Mouse (Mus musculus): ENCODE results near the gene Tmem234. TPM values are rescaled to one million over a fixed set of nuclear protein-coding genes. Genes with fewer than 3 reads are reported as not detected.

The Tmem234 gene
- total RNA-seq, 2 experiments from 2014 or later: 78.8 to 80.7 TPM

DNA sequence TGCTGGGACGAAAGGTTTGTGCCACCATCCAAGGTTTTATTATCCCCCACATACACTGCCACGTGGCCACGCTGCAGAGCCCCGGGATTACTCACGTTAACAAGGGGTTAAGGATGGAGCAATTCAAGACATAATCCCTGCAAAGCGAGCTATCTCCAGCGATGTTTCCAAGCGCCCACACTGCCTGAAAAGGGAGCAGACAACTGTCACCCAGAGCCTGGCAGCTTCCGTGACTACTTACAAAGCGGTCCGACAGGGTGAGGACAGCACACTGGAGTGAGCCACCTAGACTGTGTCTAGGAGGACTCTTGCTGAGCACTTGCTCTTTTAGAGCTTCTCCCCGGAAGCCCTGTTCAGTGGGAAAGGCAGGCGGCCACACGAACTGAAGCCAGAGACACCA is 54.3 kb downstream of the Tmem234 start:
- no peak for DNase-seq (ENCODE audit: extremely low spot score in 1 of 2, low spot score in 1 of 2)

DNA sequence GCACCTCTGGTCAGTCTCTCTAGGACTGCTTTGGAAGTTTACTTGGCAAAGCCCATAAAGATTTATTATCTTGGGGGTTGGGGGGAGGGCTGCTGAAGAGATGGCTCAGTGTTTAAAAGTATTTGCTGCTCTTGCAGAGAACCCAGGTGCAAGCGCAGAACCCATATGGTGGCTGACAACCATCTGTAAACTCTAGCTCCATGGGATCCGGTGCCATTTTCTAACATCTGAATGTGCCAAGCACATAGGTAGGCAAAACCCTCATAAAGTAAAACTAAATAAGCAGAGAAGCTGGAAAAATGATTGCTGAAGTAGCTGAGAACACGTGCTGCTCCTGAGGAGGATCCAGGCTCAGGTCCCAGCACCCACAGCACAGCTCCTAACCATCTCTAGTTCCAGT is 61.1 kb downstream of the Tmem234 start:
- DNase-seq (ENCODE audit: extremely low spot score in 1 of 2, low spot score in 1 of 2): no peak

DNA sequence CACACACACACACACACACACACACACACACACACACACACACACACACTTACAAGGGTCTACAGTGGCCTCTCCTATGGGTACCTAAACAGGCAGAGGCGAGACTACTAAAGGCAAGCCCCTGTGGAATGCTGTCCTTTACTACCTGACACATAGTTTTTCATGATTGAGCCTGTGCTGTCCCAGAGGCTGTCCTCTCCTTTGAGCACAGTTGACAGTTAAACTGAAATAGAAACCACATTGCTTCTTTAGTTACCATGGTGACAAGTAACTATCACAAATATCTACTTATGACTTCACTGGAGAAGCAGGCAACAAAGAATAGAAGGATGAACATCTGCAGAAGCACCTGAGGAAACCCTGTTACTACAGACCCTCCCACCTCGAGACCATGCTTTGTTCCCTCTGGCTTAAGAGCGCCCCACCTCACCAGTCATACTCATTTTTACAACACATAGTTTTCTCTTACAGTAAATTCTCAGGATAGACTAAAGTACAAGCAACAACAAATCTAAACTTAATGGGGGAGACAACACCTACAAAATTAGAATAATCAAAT is 61.9 kb downstream of the Tmem234 start:
- no peak for DNase-seq (ENCODE audit: extremely low spot score in 1 of 2, low spot score in 1 of 2)

DNA sequence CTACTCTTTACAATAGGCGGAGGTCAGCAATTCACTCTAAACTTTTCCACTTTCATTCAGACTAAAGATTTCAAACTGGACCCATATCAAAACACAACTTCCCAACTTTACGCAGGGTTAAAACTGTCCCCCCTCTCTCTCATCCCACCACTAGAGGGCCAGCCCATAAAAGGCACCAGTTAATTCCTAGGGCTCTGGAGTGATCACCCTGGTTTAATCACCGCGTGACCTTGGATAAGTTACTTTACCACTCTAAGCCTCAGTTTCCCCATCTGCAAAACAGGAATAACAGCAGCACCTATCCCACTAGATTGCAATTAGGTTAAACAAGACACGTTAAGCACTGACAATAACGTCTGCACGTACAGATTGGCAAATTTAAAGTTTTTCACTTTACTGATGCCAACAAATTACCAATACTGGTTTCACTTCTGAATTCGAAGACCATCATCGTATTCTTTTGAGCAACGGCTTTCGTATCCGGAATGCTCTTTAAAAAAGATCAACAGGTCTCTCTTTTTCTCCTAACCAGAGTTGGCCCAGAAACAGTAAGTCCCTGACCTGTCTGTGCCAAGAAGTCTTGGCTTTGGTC is 71.1 kb downstream of the Tmem234 start:
- peak in 1 of 2 experiments; percentile 44 for DNase-seq (ENCODE audit: extremely low spot score in 1 of 2, low spot score in 1 of 2)

DNA sequence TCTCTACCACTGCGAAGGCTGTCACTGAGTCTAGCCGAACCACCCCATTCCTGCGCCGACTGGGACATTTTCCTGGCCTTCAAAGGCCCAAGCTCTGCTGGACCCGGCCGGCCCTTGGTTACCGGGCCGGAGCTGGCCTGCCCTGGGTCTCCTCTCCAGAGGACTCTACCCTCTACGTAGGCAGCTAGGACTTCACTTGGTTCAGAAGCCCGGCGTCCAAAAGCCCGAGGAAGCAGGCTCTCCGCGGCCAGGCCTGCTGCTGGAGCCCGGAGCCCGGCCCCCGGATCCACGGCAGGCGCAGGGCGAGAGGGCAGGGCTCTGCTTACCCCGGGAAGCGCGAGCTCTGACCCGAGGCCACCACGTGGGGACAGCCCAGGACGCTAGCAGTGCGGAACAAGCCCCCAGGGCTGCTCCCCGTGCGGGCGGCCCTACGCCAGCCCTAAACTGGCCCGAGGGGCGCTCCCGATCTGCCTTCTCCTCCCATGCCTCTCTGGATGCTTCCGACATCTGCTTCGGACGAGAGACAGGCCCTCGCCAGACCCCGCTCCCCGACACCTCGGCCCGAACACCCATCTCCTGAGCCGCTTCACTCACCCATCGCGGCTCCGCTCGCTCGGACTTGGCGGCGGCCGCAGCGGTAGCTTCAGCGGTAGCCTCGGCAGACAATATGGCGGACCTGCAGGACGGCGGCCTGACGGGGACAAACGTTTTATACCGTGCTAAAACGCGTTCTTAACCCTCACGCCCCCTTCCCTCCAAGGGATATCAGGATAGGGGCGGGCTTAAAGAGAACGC is 71.8 kb downstream of the Tmem234 start, which contains the start of gene Kpna6:
Kpna6 (minus strand) TSS at position 685 of the 795 bp plus-strand sequence.
- DNase-seq (ENCODE audit: extremely low spot score in 1 of 2, low spot score in 1 of 2): peak; percentile 88 to 90

DNA sequence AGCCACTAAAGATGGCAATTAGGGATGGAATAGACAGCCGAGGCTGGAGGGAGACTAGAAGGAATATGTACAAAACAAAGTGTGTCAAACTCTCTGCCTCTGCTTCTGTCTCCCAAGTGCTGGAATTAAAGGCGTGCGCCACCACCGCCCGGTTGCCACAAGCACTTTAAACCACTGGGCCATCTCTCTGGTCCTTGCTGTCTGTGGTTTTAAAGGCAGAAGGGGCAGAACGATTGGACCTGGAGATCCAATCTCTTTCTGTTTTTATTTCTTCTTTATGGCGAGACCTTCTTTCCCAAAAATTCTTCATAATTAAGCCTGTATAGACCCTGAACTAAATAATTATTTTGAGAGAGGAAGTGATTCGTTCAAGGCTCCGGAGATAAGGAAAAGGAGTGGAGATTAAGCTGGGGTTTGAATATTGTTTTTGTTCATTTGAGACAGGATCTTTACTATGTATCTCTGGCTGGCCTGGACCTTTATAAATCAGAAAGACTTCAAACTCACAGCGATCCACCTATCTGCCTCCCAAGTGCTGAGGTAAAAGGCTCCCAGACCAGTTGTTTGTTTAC is 72.5 kb downstream of the Tmem234 start:
- DNase-seq (ENCODE audit: extremely low spot score in 1 of 2, low spot score in 1 of 2): no peak

Small RNAs within 50 kb of the gene (microRNA-seq; reads per million reads assigned to microRNA genes)
- gene Mir8119: 0 reads per million in 2 experiments

Other genes starting within 250 kb of the Tmem234 start
- gene Zbtb8a, start 222.6 kb upstream of the Tmem234 start, total RNA-seq (2021): 1 to 10 TPM; 4.1 to 5.6 TPM
- 1 to 10 TPM; 4.2 to 4.6 TPM for gene Zbtb8b, start 159.8 kb upstream of the Tmem234 start, total RNA-seq (2021)
- gene Bsdc1, start 139.1 kb upstream of the Tmem234 start, total RNA-seq (2021): 10 to 100 TPM; 55.4 to 57.7 TPM
- not detected for gene Tssk3, start 109.6 kb upstream of the Tmem234 start, total RNA-seq (2021)
- not detected for gene Fam229a, start 109.5 kb upstream of the Tmem234 start, total RNA-seq (2021)
- gene Marcksl1, start 87.1 kb upstream of the Tmem234 start, total RNA-seq (2021): 100 to 1,000 TPM; 170 to 171 TPM
- 10 to 100 TPM; 37.0 to 48.7 TPM for gene Hdac1, start 58.0 kb upstream of the Tmem234 start, total RNA-seq (2021)
- gene Lck, start 27.0 kb upstream of the Tmem234 start, total RNA-seq (2021): 1 to 10 TPM; 3.3 to 3.5 TPM
- under 1 TPM in 1 of 2 experiments, not detected in 1; 0.81 TPM for gene Fam167b, start 22.1 kb upstream of the Tmem234 start, total RNA-seq (2021)
- 100 to 1,000 TPM; 128 TPM for gene Eif3i, start within 50 bp of the Tmem234 start, total RNA-seq (2021)
- gene Dcdc2b, start 13.6 kb downstream of the Tmem234 start, total RNA-seq (2021): 1 to 10 TPM; 3.6 to 6.8 TPM
- 10 to 100 TPM; 32.9 to 41.9 TPM for gene Iqcc, start 18.4 kb downstream of the Tmem234 start, total RNA-seq (2021)
- 10 to 100 TPM; 71.6 to 84.5 TPM for gene Ccdc28b, start 23.3 kb downstream of the Tmem234 start, total RNA-seq (2021)
- gene Txlna, start 40.4 kb downstream of the Tmem234 start, total RNA-seq (2021): 10 to 100 TPM; 44.0 to 44.1 TPM
- gene Kpna6, start 72.1 kb downstream of the Tmem234 start, total RNA-seq (2021): 10 to 100 TPM; 91.5 to 96.8 TPM
- gene Tmem39b, start 96.2 kb downstream of the Tmem234 start, total RNA-seq (2021): 10 to 100 TPM; 12.5 to 18.6 TPM
- gene Khdrbs1, start 141.6 kb downstream of the Tmem234 start, total RNA-seq (2021): 10 to 100 TPM; 90.0 to 91.4 TPM
- gene Ptp4a2, start 210.6 kb downstream of the Tmem234 start, total RNA-seq (2021): 100 to 1,000 TPM; 132 to 145 TPM

Measured in layer of hippocampus, postnatal 25 days (tissue).